Mouse (Mus musculus) cerebellum, adult 2 months (tissue): Measurements from ENCODE around the gene Neurl1b. TPM values are rescaled to one million over a fixed set of nuclear protein-coding genes. Genes with fewer than 3 reads are reported as not detected.

Experiments used
- DNase-seq, 2 experiments: peaks; one replicate each; pipeline ENCODE4 v3.0.0; 2021
- H3K27ac ChIP-seq: fragments of 200-500 bp; 2 replicates; pipeline ENCODE4 v1.5.1; 2012; ENCODE audit warnings: low read length, control low read depth, inconsistent platforms; ENCODE audit not compliant: insufficient read depth
- H3K27me3 ChIP-seq: fragments of 200-500 bp; 2 replicates; pipeline ENCODE4 v1.6.1; 2012; ENCODE audit warnings: inconsistent platforms, mild to moderate bottlenecking, low read length, moderate library complexity; ENCODE audit not compliant: control insufficient read depth, insufficient read depth
- H3K4me1 ChIP-seq: fragments of 200-500 bp; 2 replicates; pipeline ENCODE4 v1.6.1; 2011; ENCODE audit warnings: low read length; ENCODE audit not compliant: control insufficient read depth, insufficient read depth
- H3K4me3 ChIP-seq: fragments of 200-500 bp; replicated peaks from 2 replicates; pipeline ENCODE3; 2011; ENCODE audit warnings: mild to moderate bottlenecking, low read depth, low read length, control low read depth; ENCODE audit not compliant: insufficient read depth
- CTCF ChIP-seq: fragments of 200-500 bp; IDR thresholded peaks from 2 replicates; pipeline ENCODE4 v1.5.1; 2011; ENCODE audit warnings: low read depth, mild to moderate bottlenecking, control low read depth, low read length, moderate library complexity, borderline replicate concordance; ENCODE audit not compliant: insufficient read depth
- POLR2A ChIP-seq: fragments of 200-500 bp; IDR thresholded peaks from 2 replicates; pipeline ENCODE4 v1.6.1; 2011; ENCODE audit warnings: low read length, control low read depth, borderline replicate concordance; ENCODE audit not compliant: insufficient read depth
- WGBS: fragments of 180-500 bp; shearing (Covaris S2); methylation state at CpG from one replicate; pipeline ENCODE4 v1.1.7; 2018; 5-methylcytosine and 5-hydroxymethylcytosine counted together
- polyA plus RNA-seq: library from polyadenylated mRNA; depleted of rRNA; stranded (reverse); fragments of >200 nt; gene quantifications from 2 replicates; pipeline ENCODE4 v1.2.3, GENCODE M21; 2012

Neurl1b gene
- polyA plus RNA-seq, 1 experiment, result 1.1 TPM

- no peak for TF ChIP-seq CTCF
- TF ChIP-seq POLR2A, result no peak
- Histone ChIP-seq H3K27ac (no peak overlapping the region), H3K4me3 (no peak overlapping the region), H3K4me1 (no peaks in the 10 kb centered on the region; the same call in 1 of the 2 replicates), H3K27me3 (no peaks in the 10 kb centered on the region)
- DNase-seq, result no peak
- WGBS, result 68% methylated on average over 4 of the region's 4 CpGs
Measured at GRCm38 (mm10) chr17:26463984-26464383, 49.4 kb downstream of the Neurl1b start.

GRCm38 (mm10) chr17:26464481-26464880, 49.9 kb downstream of the Neurl1b start:
- DNase-seq, result no peak
- H3K27ac ChIP-seq, result peak overlapping the region; percentile 37; the same call in 1 of the 2 replicates
- WGBS, result 91% methylated on average over 9 of the region's 9 CpGs
- H3K4me1 ChIP-seq, result no peaks in the 10 kb centered on the region; the same call in 1 of the 2 replicates
- H3K4me3 ChIP-seq, result no peak overlapping the region
- TF ChIP-seq POLR2A, result no peak
- no peak for TF ChIP-seq CTCF
- no peaks in the 10 kb centered on the region for H3K27me3 ChIP-seq

- DNase-seq, result no peak
- no peak overlapping the region for H3K4me3 ChIP-seq
- peak overlapping the region; percentile 37; the same call in 1 of the 2 replicates for H3K27ac ChIP-seq
- H3K4me1 ChIP-seq, result no peaks in the 10 kb centered on the region; the same call in 1 of the 2 replicates
- no peak for TF ChIP-seq CTCF
- no peak for TF ChIP-seq POLR2A
- H3K27me3 ChIP-seq, result no peaks in the 10 kb centered on the region
- WGBS, result 81% methylated on average over 7 of the region's 7 CpGs
Measured at GRCm38 (mm10) chr17:26464972-26465371, 50.3 kb downstream of the Neurl1b start.

GRCm38 (mm10) chr17:26466741-26467150, 52.1 kb downstream of the Neurl1b start:
- no peaks in the 10 kb centered on the region for H3K27me3 ChIP-seq
- TF ChIP-seq POLR2A (no peak), CTCF (peak; percentile 89)
- no peak overlapping the region for H3K4me3 ChIP-seq
- no peak overlapping the region for H3K27ac ChIP-seq
- peak; percentile 70 to 84 for DNase-seq
- WGBS, result 15% methylated on average over 4 of the region's 4 CpGs
- no peaks in the 10 kb centered on the region; the same call in 1 of the 2 replicates for H3K4me1 ChIP-seq

- Histone ChIP-seq H3K27ac (no peak overlapping the region), H3K4me3 (no peak overlapping the region), H3K27me3 (no peaks in the 10 kb centered on the region), H3K4me1 (no peaks in the 10 kb centered on the region; the same call in 1 of the 2 replicates)
- DNase-seq, result no peak
- WGBS, result 63% methylated on average over 4 of the region's 4 CpGs
- no peak for TF ChIP-seq CTCF
- TF ChIP-seq POLR2A, result no peak
Measured at GRCm38 (mm10) chr17:26467619-26468018, 53.0 kb downstream of the Neurl1b start.

GRCm38 (mm10) chr17:26468102-26468894, 53.7 kb downstream of the Neurl1b start:
- no peak overlapping the region for H3K27ac ChIP-seq
- no peaks in the 10 kb centered on the region for H3K27me3 ChIP-seq
- WGBS, result 84% methylated on average over 13 of the region's 13 CpGs
- no peak for DNase-seq
- TF ChIP-seq POLR2A, result no peak
- TF ChIP-seq CTCF, result no peak
- H3K4me3 ChIP-seq, result no peak overlapping the region
- H3K4me1 ChIP-seq, result no peaks in the 10 kb centered on the region; the same call in 1 of the 2 replicates

GRCm38 (mm10) chr17:26476871-26477270, 62.2 kb downstream of the Neurl1b start:
- no peaks in the 10 kb centered on the region for H3K27me3 ChIP-seq
- no peak overlapping the region for H3K4me3 ChIP-seq
- no peaks in the 10 kb centered on the region for H3K4me1 ChIP-seq
- TF ChIP-seq CTCF (no peak), POLR2A (no peak)
- H3K27ac ChIP-seq, result no peak overlapping the region
- WGBS, result 64% methylated on average over 6 of the region's 6 CpGs
- DNase-seq, result no peak

- WGBS, result 51% methylated on average over 4 of the region's 4 CpGs
- Histone ChIP-seq H3K4me1 (no peaks in the 10 kb centered on the region), H3K4me3 (no peak overlapping the region), H3K27ac (no peak overlapping the region), H3K27me3 (no peaks in the 10 kb centered on the region)
- TF ChIP-seq POLR2A (no peak), CTCF (no peak)
- no peak for DNase-seq
Measured at GRCm38 (mm10) chr17:26478672-26479071, 64.0 kb downstream of the Neurl1b start.
